Mouse (Mus musculus): ENCODE results near the gene Fcgrt.

DNA sequence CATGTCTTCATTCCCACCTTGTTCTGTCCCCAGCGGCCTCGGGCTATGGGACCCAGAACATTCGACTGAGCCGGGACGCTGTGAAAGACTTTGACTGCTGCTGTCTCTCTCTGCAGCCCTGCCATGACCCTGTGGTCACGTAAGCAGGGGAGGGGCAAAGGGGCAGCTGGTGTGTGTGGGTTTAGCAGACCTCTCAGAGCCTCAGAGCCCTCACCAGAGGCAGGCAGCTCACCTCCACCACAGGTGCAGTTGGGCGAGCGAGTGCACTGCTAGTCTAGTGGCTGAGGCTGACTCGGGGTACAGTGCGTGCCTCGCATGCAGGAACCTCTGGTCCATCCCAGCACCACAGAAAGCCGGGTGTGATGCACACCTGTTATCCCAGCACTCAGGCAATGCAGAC lies 29.7 kb downstream of the Fcgrt start:
- TF ChIP-seq CTCF (conservative IDR thresholded peaks at IDR 0.05; ENCODE audit: insufficient read depth, insufficient read length, low read depth, low read length) (no peak), POLR2A (IDR thresholded peaks at IDR 0.05; ENCODE audit: low read depth, low read length) (no peak)

Data from kidney, adult 2 months (tissue).